Mouse (Mus musculus): ENCODE measurements around the gene Igfbp3. TPM values are rescaled to one million over a fixed set of nuclear protein-coding genes. Genes with fewer than 3 reads are reported as not detected.

Gene Igfbp3
- polyA plus RNA-seq, 1 experiment from 2014 or later, result 45.9 TPM

- H3K36me3 ChIP-seq (ENCODE audit: insufficient read depth, low read length), result no peaks in the 10 kb centered on the region
- WGBS, result 33% methylated on average over 1 of the region's 1 CpGs
- ATAC-seq (no peak), DNase-seq (ENCODE audit: low spot score) (no peak)
- no peak overlapping the region for H3K27ac ChIP-seq (ENCODE audit: low read length)
- no peaks in the 10 kb centered on the region for H3K27me3 ChIP-seq (replicated peaks; ENCODE audit: insufficient read depth, low read length)
- no peak overlapping the region for H3K4me2 ChIP-seq (replicated peaks; ENCODE audit: low read depth, low read length)
- no peaks in the 10 kb centered on the region for H3K9me3 ChIP-seq (ENCODE audit: low read length)
- no peak for TF ChIP-seq EP300 (IDR thresholded peaks at IDR 0.05)
- TF ChIP-seq CTCF (IDR thresholded peaks at IDR 0.05), result no peak
- no peak overlapping the region for H3K9ac ChIP-seq (replicated peaks; ENCODE audit: low read depth)
- no peaks in the 10 kb centered on the region for H3K4me1 ChIP-seq (ENCODE audit: insufficient read depth, low read depth, low read length)
- no peak overlapping the region for H3K4me3 ChIP-seq (ENCODE audit: low read depth, low read length)
These were observed 29.3 kb downstream of the Igfbp3 start for GRCm38 (mm10) chr11:7184420-7184819.

- no peaks in the 10 kb centered on the region for H3K9me3 ChIP-seq (ENCODE audit: low read length)
- no peak for DNase-seq (ENCODE audit: low spot score)
- TF ChIP-seq CTCF (IDR thresholded peaks at IDR 0.05) (no peak), EP300 (IDR thresholded peaks at IDR 0.05) (no peak)
- no peaks in the 10 kb centered on the region for H3K36me3 ChIP-seq (ENCODE audit: insufficient read depth, low read length)
- no peaks in the 10 kb centered on the region for H3K27me3 ChIP-seq (replicated peaks; ENCODE audit: insufficient read depth, low read length)
- ATAC-seq, result no peak
- H3K4me2 ChIP-seq (replicated peaks; ENCODE audit: low read depth, low read length), result no peak overlapping the region
- H3K9ac ChIP-seq (replicated peaks; ENCODE audit: low read depth), result no peak overlapping the region
- H3K4me1 ChIP-seq (ENCODE audit: insufficient read depth, low read depth, low read length), result no peaks in the 10 kb centered on the region
- WGBS, result 36% methylated on average over 8 of the region's 8 CpGs
- no peak overlapping the region for H3K27ac ChIP-seq (ENCODE audit: low read length)
- H3K4me3 ChIP-seq (ENCODE audit: low read depth, low read length), result no peak overlapping the region
These were observed 31.2 kb downstream of the Igfbp3 start for GRCm38 (mm10) chr11:7182409-7183042.

GRCm38 (mm10) chr11:7179276-7179675 is 34.4 kb downstream of the Igfbp3 start:
- WGBS, result 59% methylated on average over 2 of the region's 2 CpGs
- H3K9ac ChIP-seq (replicated peaks; ENCODE audit: low read depth), result no peak overlapping the region
- H3K9me3 ChIP-seq (ENCODE audit: low read length), result no peaks in the 10 kb centered on the region
- ATAC-seq (0 out of 2 replicates have a peak, but pooled peaks have one; percentile 41), DNase-seq (ENCODE audit: low spot score) (no peak)
- TF ChIP-seq CTCF (IDR thresholded peaks at IDR 0.05) (no peak), EP300 (IDR thresholded peaks at IDR 0.05) (no peak)
- H3K36me3 ChIP-seq (ENCODE audit: insufficient read depth, low read length), result no peaks in the 10 kb centered on the region
- 0 out of 2 replicates have a peak overlapping the region, but pooled peaks have one; percentile 14 for H3K27ac ChIP-seq (ENCODE audit: low read length)
- no peaks in the 10 kb centered on the region for H3K4me1 ChIP-seq (ENCODE audit: insufficient read depth, low read depth, low read length)
- H3K4me2 ChIP-seq (replicated peaks; ENCODE audit: low read depth, low read length), result no peak overlapping the region
- H3K27me3 ChIP-seq (replicated peaks; ENCODE audit: insufficient read depth, low read length), result no peaks in the 10 kb centered on the region
- no peak overlapping the region for H3K4me3 ChIP-seq (ENCODE audit: low read depth, low read length)

GRCm38 (mm10) chr11:7178724-7179123 is 35.0 kb downstream of the Igfbp3 start:
- no peaks in the 10 kb centered on the region for H3K4me1 ChIP-seq (ENCODE audit: insufficient read depth, low read depth, low read length)
- no peak overlapping the region for H3K4me2 ChIP-seq (replicated peaks; ENCODE audit: low read depth, low read length)
- no peaks in the 10 kb centered on the region for H3K9me3 ChIP-seq (ENCODE audit: low read length)
- H3K4me3 ChIP-seq (ENCODE audit: low read depth, low read length), result no peak overlapping the region
- H3K27me3 ChIP-seq (replicated peaks; ENCODE audit: insufficient read depth, low read length), result no peaks in the 10 kb centered on the region
- H3K36me3 ChIP-seq (ENCODE audit: insufficient read depth, low read length), result no peaks in the 10 kb centered on the region
- H3K9ac ChIP-seq (replicated peaks; ENCODE audit: low read depth), result no peak overlapping the region
- DNase-seq (ENCODE audit: low spot score), result peak; percentile 46
- peak overlapping the region; percentile 20; the same call in 1 of the 2 replicates for H3K27ac ChIP-seq (ENCODE audit: low read length)
- no peak for TF ChIP-seq CTCF (IDR thresholded peaks at IDR 0.05)
- TF ChIP-seq EP300 (IDR thresholded peaks at IDR 0.05), result peak; percentile 57; the same call in 1 of the 2 replicates
- ATAC-seq, result peak; percentile 62
- 46% methylated on average over 4 of the region's 4 CpGs for WGBS

GRCm38 (mm10) chr11:7173664-7174063 is 40.1 kb downstream of the Igfbp3 start:
- Histone ChIP-seq H3K36me3 (ENCODE audit: insufficient read depth, low read length) (no peaks in the 10 kb centered on the region), H3K27ac (ENCODE audit: low read length) (peak overlapping the region; percentile 68; the same call in 1 of the 2 replicates), H3K4me2 (replicated peaks; ENCODE audit: low read depth, low read length) (no peak overlapping the region), H3K9me3 (ENCODE audit: low read length) (no peaks in the 10 kb centered on the region), H3K4me1 (ENCODE audit: insufficient read depth, low read depth, low read length) (peaks cover 3% of the 10 kb centered on the region; the same call in 1 of the 2 replicates), H3K27me3 (replicated peaks; ENCODE audit: insufficient read depth, low read length) (no peaks in the 10 kb centered on the region), H3K9ac (replicated peaks; ENCODE audit: low read depth) (no peak overlapping the region), H3K4me3 (ENCODE audit: low read depth, low read length) (no peak overlapping the region)
- 43% methylated on average over 6 of the region's 6 CpGs for WGBS
- DNase-seq (ENCODE audit: low spot score) (peak; percentile 84), ATAC-seq (peak; percentile 90)
- TF ChIP-seq CTCF (IDR thresholded peaks at IDR 0.05) (no peak), EP300 (IDR thresholded peaks at IDR 0.05) (peak; percentile 73)

GRCm38 (mm10) chr11:7169645-7170044 is 44.1 kb downstream of the Igfbp3 start:
- Histone ChIP-seq H3K27ac (ENCODE audit: low read length) (no peak overlapping the region), H3K4me1 (ENCODE audit: insufficient read depth, low read depth, low read length) (peaks cover 3% of the 10 kb centered on the region; the same call in 1 of the 2 replicates), H3K4me3 (ENCODE audit: low read depth, low read length) (no peak overlapping the region), H3K4me2 (replicated peaks; ENCODE audit: low read depth, low read length) (no peak overlapping the region), H3K36me3 (ENCODE audit: insufficient read depth, low read length) (no peaks in the 10 kb centered on the region), H3K9me3 (ENCODE audit: low read length) (no peaks in the 10 kb centered on the region), H3K27me3 (replicated peaks; ENCODE audit: insufficient read depth, low read length) (no peaks in the 10 kb centered on the region), H3K9ac (replicated peaks; ENCODE audit: low read depth) (no peak overlapping the region)
- no peak for ATAC-seq
- DNase-seq (ENCODE audit: low spot score), result no peak
- TF ChIP-seq EP300 (IDR thresholded peaks at IDR 0.05), result no peak
- TF ChIP-seq CTCF (IDR thresholded peaks at IDR 0.05), result no peak
- WGBS, result 100% methylated on average over 1 of the region's 1 CpGs

Measured in lung, postnatal 0 days (tissue).